Mouse (Mus musculus) liver, adult 2 months (tissue): ENCODE data around the gene Dglucy. TPM values are rescaled to one million over a fixed set of nuclear protein-coding genes. Genes with fewer than 3 reads are reported as not detected.

Experiments
- DNase-seq: peaks from one replicate; pipeline ENCODE4 v3.0.0-alpha.2; 2011; ENCODE audit warnings: low read depth, low spot score; ENCODE audit errors: extremely low read depth
- H3K27ac ChIP-seq: fragments of 200-500 bp; replicated peaks from 2 replicates; pipeline ENCODE4 v1.5.1; 2012; ENCODE audit warnings: low read depth, mild to moderate bottlenecking, control low read depth, inconsistent platforms, low read length; ENCODE audit not compliant: insufficient read depth
- H3K27me3 ChIP-seq: fragments of 200-500 bp; 2 replicates; pipeline ENCODE4 v1.6.1; 2012; ENCODE audit warnings: mild to moderate bottlenecking, moderate library complexity, low read length, inconsistent platforms; ENCODE audit not compliant: control insufficient read depth, insufficient read depth
- H3K36me3 ChIP-seq: fragments of 200-500 bp; 2 replicates; pipeline ENCODE4 v1.6.1; 2012; ENCODE audit warnings: low read length, inconsistent platforms; ENCODE audit not compliant: control insufficient read depth, insufficient read depth
- H3K4me1 ChIP-seq: fragments of 200-500 bp; 2 replicates; pipeline ENCODE4 v1.6.1; 2011; ENCODE audit warnings: low read length; ENCODE audit not compliant: control insufficient read depth, insufficient read depth
- H3K4me3 ChIP-seq: fragments of 200-500 bp; 2 replicates; pipeline ENCODE4 v1.5.1; 2011; ENCODE audit warnings: low read depth, mild to moderate bottlenecking, control low read depth, low read length, moderate library complexity; ENCODE audit not compliant: insufficient read depth
- H3K79me2 ChIP-seq: fragments of 200-500 bp; 2 replicates; pipeline ENCODE4 v1.6.1; 2012; ENCODE audit warnings: inconsistent platforms, mild to moderate bottlenecking, low read length, moderate library complexity; ENCODE audit not compliant: control insufficient read depth, insufficient read depth
- H3K9ac ChIP-seq: fragments of 200-500 bp; 2 replicates; pipeline ENCODE4 v1.6.1; 2012; ENCODE audit warnings: low read depth, mild to moderate bottlenecking, control low read depth, inconsistent platforms, low read length
- CTCF ChIP-seq: fragments of 200-500 bp; IDR thresholded peaks from 2 replicates; pipeline ENCODE4 v1.5.1; 2011; ENCODE audit warnings: low read depth, low read length, control low read depth
- POLR2A ChIP-seq: fragments of 200-500 bp; IDR thresholded peaks from 2 replicates; pipeline ENCODE4 v1.6.1; 2011; ENCODE audit warnings: low read length, control low read depth; ENCODE audit not compliant: insufficient read depth; ENCODE audit errors: extremely low read depth
- WGBS: fragments of 180-500 bp; shearing (Covaris S2); methylation state at CpG from one replicate; pipeline ENCODE4 v1.1.7; 2018; 5-methylcytosine and 5-hydroxymethylcytosine counted together
- polyA plus RNA-seq: library from polyadenylated mRNA; depleted of rRNA; stranded (reverse); fragments of >200 nt; gene quantifications from 2 replicates; pipeline ENCODE4 v1.2.3, GENCODE M21; 2012; rRNA removed
- total RNA-seq: library from RNA; depleted of rRNA; stranded (reverse); fragments of >200 nt; gene quantifications from 2 replicates; pipeline ENCODE4 v1.2.3, GENCODE M21; 2014; rRNA removed

Dglucy gene
- total and polyA plus RNA-seq, 2 experiments, result 35.2 to 36.8 TPM

- H3K27me3 ChIP-seq, result no peaks in the 10 kb centered on the region
- WGBS, result 89% methylated on average over 21 of the region's 21 CpGs
- DNase-seq, result no peak
- H3K4me3 ChIP-seq, result no peak overlapping the region
- no peak overlapping the region for H3K9ac ChIP-seq
- TF ChIP-seq CTCF, result no peak
- no peak for TF ChIP-seq POLR2A
- no peaks in the 10 kb centered on the region for H3K36me3 ChIP-seq
- no peak overlapping the region for H3K27ac ChIP-seq
- H3K4me1 ChIP-seq, result no peaks in the 10 kb centered on the region
- H3K79me2 ChIP-seq, result no peaks in the 10 kb centered on the region
Measured at GRCm38 (mm10) chr12:100944921-100945336, 166.1 kb downstream of the Dglucy start.

- Histone ChIP-seq H3K27me3 (no peaks in the 10 kb centered on the region), H3K4me1 (no peaks in the 10 kb centered on the region), H3K4me3 (no peak overlapping the region), H3K79me2 (no peaks in the 10 kb centered on the region), H3K36me3 (no peaks in the 10 kb centered on the region), H3K27ac (no peak overlapping the region), H3K9ac (no peak overlapping the region)
- WGBS, result 80% methylated on average over 12 of the region's 12 CpGs
- no peak for DNase-seq
- TF ChIP-seq POLR2A, result no peak
- no peak for TF ChIP-seq CTCF
Measured at GRCm38 (mm10) chr12:100945501-100945900, 166.6 kb downstream of the Dglucy start.

GRCm38 (mm10) chr12:100945948-100946347 is 167.1 kb downstream of the Dglucy start:
- H3K27ac ChIP-seq, result no peak overlapping the region
- TF ChIP-seq POLR2A (no peak), CTCF (no peak)
- no peaks in the 10 kb centered on the region for H3K27me3 ChIP-seq
- no peaks in the 10 kb centered on the region for H3K79me2 ChIP-seq
- H3K9ac ChIP-seq, result no peak overlapping the region
- 85% methylated on average over 12 of the region's 12 CpGs for WGBS
- H3K36me3 ChIP-seq, result no peaks in the 10 kb centered on the region
- no peak overlapping the region for H3K4me3 ChIP-seq
- DNase-seq, result no peak
- H3K4me1 ChIP-seq, result no peaks in the 10 kb centered on the region

Other genes with a start within 250 kb of the Dglucy start
- gene Rps6ka5, start 52.1 kb upstream of the Dglucy start, total RNA-seq, result 1.7 and 2.0 TPM in 2 replicates
- gene Rps6ka5, start 52.1 kb upstream of the Dglucy start, polyA plus RNA-seq, result 0.24 and 0.29 TPM in 2 replicates
- 0.09 and 0.20 TPM in 2 replicates for gene Gpr68, start 129.1 kb downstream of the Dglucy start, total RNA-seq
- gene Gpr68, start 129.1 kb downstream of the Dglucy start, polyA plus RNA-seq, result 0.28 and 0.85 TPM in 2 replicates
- 1.3 and 1.7 TPM in 2 replicates for gene Ccdc88c, start 250.0 kb downstream of the Dglucy start, total RNA-seq
- 0.58 and 1.1 TPM in 2 replicates for gene Ccdc88c, start 250.0 kb downstream of the Dglucy start, polyA plus RNA-seq